ENCODE assay signal across 11 mouse cellular contexts in genomic region chr9:56664136-56664535, GRCm38 (mm10).
DNase-seq lines count a peak whose midpoint lies in the region; ATAC-seq and TF ChIP-seq lines count a peak whose summit lies in the region.
"Had no signal": no experiment of that assay in that cellular context is flagged by ENCODE, and none has a peak within 500 bp of the region (broad histone marks: within the 10 kb centered on the region; RNA-seq: fewer than 3 reads in every experiment).

No protein-coding gene starts in this region.

- intact Hi-C loops in heart, postnatal 10 days (cut with DNase I) = no loop called here

- no peak for ATAC-seq in lung, postnatal 0 days
- ATAC-seq in megakaryocyte progenitor cell, adult 5-6 weeks (replicated peaks; ENCODE audit: poor library complexity) = no peak
- ATAC-seq: forebrain, embryonic 13.5 days had no signal

- no peak overlapping the region for H3K27ac ChIP-seq in lung, postnatal 0 days (ENCODE audit: low read length)
- H3K27ac ChIP-seq: forebrain, embryonic 13.5 days; liver, embryonic 14.5 days had no signal

- WGBS in lung, postnatal 0 days = 58% methylated on average over 5 of the region's 5 CpGs

- DNase-seq in heart, postnatal 10 days = peak; percentile 26 to 46
- DNase-seq in heart, adult 11 months = no peak
- peak; percentile 27 for DNase-seq in lung, postnatal 0 days (ENCODE audit: low spot score)
- DNase-seq in lung, postnatal 14 days = no peak
- peak; percentile 45 for DNase-seq in ZHBTc4 (ENCODE audit: low read depth, low spot score)
- DNase-seq in mesoderm, embryonic 11.5 days (ENCODE audit: low read depth, low spot score) = peak; percentile 37
- no peak for DNase-seq in right cerebral cortex, postnatal 25 days
- DNase-seq: cerebellum, adult 18-20 months had no signal

- TF ChIP-seq CTCF in lung, postnatal 0 days (IDR thresholded peaks at IDR 0.05) = no peak

- H3K4me3 ChIP-seq in lung, postnatal 0 days (ENCODE audit: low read depth, low read length) = no peak overlapping the region
- H3K4me3 ChIP-seq: forebrain, embryonic 13.5 days had no signal

- no peaks in the 10 kb centered on the region for H3K27me3 ChIP-seq in lung, postnatal 0 days (replicated peaks; ENCODE audit: insufficient read depth, low read length)

- no peak for TF ChIP-seq EP300 in lung, postnatal 0 days (IDR thresholded peaks at IDR 0.05)

- no peak overlapping the region for H3K9ac ChIP-seq in lung, postnatal 0 days (replicated peaks; ENCODE audit: low read depth)
- H3K9ac ChIP-seq: forebrain, embryonic 13.5 days; liver, embryonic 14.5 days had no signal

- no peaks in the 10 kb centered on the region for H3K4me1 ChIP-seq in lung, postnatal 0 days (ENCODE audit: insufficient read depth, low read depth, low read length)

- no peak overlapping the region for H3K4me2 ChIP-seq in lung, postnatal 0 days (replicated peaks; ENCODE audit: low read depth, low read length)
- H3K4me2 ChIP-seq: forebrain, embryonic 13.5 days had no signal

- H3K36me3 ChIP-seq in lung, postnatal 0 days (ENCODE audit: insufficient read depth, low read length) = no peaks in the 10 kb centered on the region

- no peaks in the 10 kb centered on the region for H3K9me3 ChIP-seq in lung, postnatal 0 days (ENCODE audit: low read length)
- H3K9me3 ChIP-seq: forebrain, embryonic 13.5 days had no signal

Comparison
In these comparisons a context has a peak if more than half of its experiments do, and no peak if none do; other contexts are left out.
1. DNase-seq: peak in heart, postnatal 10 days (2 of 2), lung, postnatal 0 days (single experiment), ZHBTc4 (single experiment) and mesoderm, embryonic 11.5 days (single experiment); none in heart, adult 11 months (single experiment), lung, postnatal 14 days (single experiment) and right cerebral cortex, postnatal 25 days (single experiment).